Mouse (Mus musculus) layer of hippocampus, postnatal 36 days (tissue): ENCODE measurements at regions not wholly inside any gene's neighbourhood (a gene's known extent, or its start where the extent isn't known, plus 50 kb on each side); places are given as distances from the start of the nearest gene placed in this dataset.
A peak's percentile ranks its signal among the peaks of the same experiment; 100 is the strongest.

ENCODE experiments used
- DNase-seq, 2 experiments: peaks; one replicate each; pipeline ENCODE4 v3.0.0; 2022

GRCm38 (mm10) chr11:18715050-18715850 lies 303.5 kb downstream of the Meis1 start:
- peak; percentile 2 to 4 for DNase-seq

GRCm38 (mm10) chr11:18714400-18714799 lies 304.4 kb downstream of the Meis1 start:
- no peak for DNase-seq

GRCm38 (mm10) chr11:18712642-18713053 lies 306.1 kb downstream of the Meis1 start:
- DNase-seq: peak; percentile 44 to 60

GRCm38 (mm10) chr11:18709628-18710027 lies 309.2 kb downstream of the Meis1 start:
- DNase-seq: no peak

GRCm38 (mm10) chr11:18681593-18681992 lies 337.2 kb downstream of the Meis1 start:
- DNase-seq: no peak

GRCm38 (mm10) chr11:18676876-18677275 lies 341.9 kb downstream of the Meis1 start:
- DNase-seq: no peak

GRCm38 (mm10) chr11:18670967-18671366 lies 347.8 kb downstream of the Meis1 start:
- DNase-seq: peak; percentile 7 to 39

- no peak for DNase-seq
These were observed 349.5 kb downstream of the Meis1 start for GRCm38 (mm10) chr11:18669322-18669721.

- no peak for DNase-seq
These were observed 362.4 kb downstream of the Meis1 start for GRCm38 (mm10) chr11:18656358-18656757.

- DNase-seq: no peak
These were observed 386.6 kb downstream of the Meis1 start for GRCm38 (mm10) chr11:18631975-18632773.

GRCm38 (mm10) chr11:18631570-18631969 lies 387.2 kb downstream of the Meis1 start:
- no peak for DNase-seq

GRCm38 (mm10) chr11:18621777-18622176 lies 397.0 kb downstream of the Meis1 start:
- no peak for DNase-seq

- no peak for DNase-seq
These were observed 413.9 kb downstream of the Meis1 start for GRCm38 (mm10) chr11:18604836-18605235.

GRCm38 (mm10) chr11:18601568-18602182 lies 417.1 kb downstream of the Meis1 start:
- DNase-seq: no peak

GRCm38 (mm10) chr11:18598349-18598748 lies 420.4 kb downstream of the Meis1 start:
- DNase-seq: no peak

GRCm38 (mm10) chr11:18596996-18597395 lies 421.8 kb downstream of the Meis1 start:
- no peak for DNase-seq

GRCm38 (mm10) chr11:18590487-18590886 lies 428.3 kb downstream of the Meis1 start:
- no peak for DNase-seq

- no peak for DNase-seq
These were observed 432.3 kb downstream of the Meis1 start for GRCm38 (mm10) chr11:18586468-18586867.

GRCm38 (mm10) chr11:18585031-18585430 lies 433.8 kb downstream of the Meis1 start:
- no peak for DNase-seq

GRCm38 (mm10) chr11:18582781-18583161 lies 436.0 kb downstream of the Meis1 start:
- no peak for DNase-seq

- no peak for DNase-seq
These were observed 436.6 kb downstream of the Meis1 start for GRCm38 (mm10) chr11:18581997-18582780.

GRCm38 (mm10) chr11:18581078-18581800 lies 437.5 kb downstream of the Meis1 start:
- no peak for DNase-seq
